Mouse (Mus musculus) neural tube, embryonic 14.5 days (tissue): ENCODE data around the gene Leng9. TPM values are rescaled to one million over a fixed set of nuclear protein-coding genes. Genes with fewer than 3 reads are reported as not detected.

ENCODE experiments used
- ATAC-seq: fragments of 200-750 bp; cut with Nextera tagmentation; 2 replicates; pipeline ENCODE4 v1.8.0; 2017; ENCODE audit warnings: low read depth, mild to moderate bottlenecking, moderate TSS enrichment, moderate library complexity
- H3K27ac ChIP-seq: fragments of 300-500 bp; sonication (generic); 2 replicates; pipeline ENCODE4 v1.5.1; 2014; ENCODE audit warnings: low read depth, mild to moderate bottlenecking, control low read depth, low read length, moderate library complexity, mixed read lengths
- H3K27me3 ChIP-seq: fragments of 300-500 bp; sonication (generic); 2 replicates; pipeline ENCODE4 v1.6.1; 2014; ENCODE audit warnings: low read length; ENCODE audit not compliant: control insufficient read depth, insufficient read depth
- H3K36me3 ChIP-seq: fragments of 300-500 bp; sonication (generic); 2 replicates; pipeline ENCODE4 v1.6.1; 2014; ENCODE audit warnings: low read length, mixed read lengths; ENCODE audit not compliant: control insufficient read depth, insufficient read depth
- H3K4me1 ChIP-seq: fragments of 300-500 bp; sonication (generic); 2 replicates; pipeline ENCODE4 v1.6.1; 2014; ENCODE audit warnings: low read length; ENCODE audit not compliant: control insufficient read depth, insufficient read depth
- H3K4me2 ChIP-seq: fragments of 300-500 bp; sonication (generic); 2 replicates; pipeline ENCODE4 v1.6.1; 2014; ENCODE audit warnings: mild to moderate bottlenecking, low read depth, low read length, control low read depth
- H3K4me3 ChIP-seq: fragments of 300-500 bp; sonication (generic); 2 replicates; pipeline ENCODE4 v1.5.1; 2014; ENCODE audit warnings: low read depth, low read length, control low read depth, mixed read lengths
- H3K9ac ChIP-seq: fragments of 300-500 bp; sonication (generic); replicated peaks from 2 replicates; pipeline ENCODE4 v1.6.1; 2014; ENCODE audit warnings: low read depth, mild to moderate bottlenecking, control low read depth, low read length, mixed read lengths
- H3K9me3 ChIP-seq: fragments of 300-500 bp; sonication (generic); 2 replicates; pipeline ENCODE4 v1.6.1; 2016; ENCODE audit warnings: low read length; ENCODE audit not compliant: control insufficient read depth
- WGBS: fragments of 180-500 bp; shearing (Covaris S2); extraction: QIAGEN DNeasy Blood & Tissue Kit; methylation state at CpG from one replicate; pipeline ENCODE4 v1.1.7; 2014; 5-methylcytosine and 5-hydroxymethylcytosine counted together
- polyA plus RNA-seq: library from polyadenylated mRNA; unstranded; fragments of >200 nt; fragmentation: Nextera tagmentation; extraction: Ambion mirVana; gene quantifications from 2 replicates; pipeline ENCODE4 v1.2.1, GENCODE M21; 2014

Gene Leng9
- polyA plus RNA-seq, 1 experiment from 2014 or later = 4.6 TPM

- peak overlapping the region; percentile 89; the same call in 1 of the 2 replicates for H3K4me2 ChIP-seq
- H3K9ac ChIP-seq = no peak overlapping the region
- no peaks in the 10 kb centered on the region for H3K27me3 ChIP-seq
- peaks cover 46% of the 10 kb centered on the region for H3K36me3 ChIP-seq
- WGBS = 95% methylated on average over 7 of the region's 7 CpGs
- no peak overlapping the region for H3K27ac ChIP-seq
- ATAC-seq = no peak
- no peaks in the 10 kb centered on the region for H3K9me3 ChIP-seq
- H3K4me1 ChIP-seq = peaks cover 9% of the 10 kb centered on the region
- no peak overlapping the region for H3K4me3 ChIP-seq
Measured at GRCm38 (mm10) chr7:4138671-4139070, 11.5 kb downstream of the Leng9 start.

GRCm38 (mm10) chr7:4138181-4138580 is 12.0 kb downstream of the Leng9 start:
- H3K9me3 ChIP-seq = no peaks in the 10 kb centered on the region
- H3K4me2 ChIP-seq = peak overlapping the region; percentile 89
- no peak for ATAC-seq
- no peaks in the 10 kb centered on the region for H3K27me3 ChIP-seq
- 92% methylated on average over 2 of the region's 2 CpGs for WGBS
- peaks cover 9% of the 10 kb centered on the region for H3K4me1 ChIP-seq
- H3K27ac ChIP-seq = no peak overlapping the region
- H3K4me3 ChIP-seq = peak overlapping the region; percentile 70; the same call in 1 of the 2 replicates
- H3K36me3 ChIP-seq = peaks cover 42% of the 10 kb centered on the region
- no peak overlapping the region; the same call in 1 of the 2 replicates for H3K9ac ChIP-seq

- Histone ChIP-seq H3K27me3 (no peaks in the 10 kb centered on the region), H3K4me3 (peak overlapping the region; percentile 70), H3K27ac (peak overlapping the region; percentile 96), H3K36me3 (peaks cover 37% of the 10 kb centered on the region), H3K4me1 (peaks cover 9% of the 10 kb centered on the region), H3K9me3 (no peaks in the 10 kb centered on the region), H3K9ac (peak overlapping the region; percentile 70), H3K4me2 (peak overlapping the region; percentile 89)
- WGBS = 59% methylated on average over 3 of the region's 3 CpGs
- no peak for ATAC-seq
Measured at GRCm38 (mm10) chr7:4137746-4138145, 12.4 kb downstream of the Leng9 start.

DNA sequence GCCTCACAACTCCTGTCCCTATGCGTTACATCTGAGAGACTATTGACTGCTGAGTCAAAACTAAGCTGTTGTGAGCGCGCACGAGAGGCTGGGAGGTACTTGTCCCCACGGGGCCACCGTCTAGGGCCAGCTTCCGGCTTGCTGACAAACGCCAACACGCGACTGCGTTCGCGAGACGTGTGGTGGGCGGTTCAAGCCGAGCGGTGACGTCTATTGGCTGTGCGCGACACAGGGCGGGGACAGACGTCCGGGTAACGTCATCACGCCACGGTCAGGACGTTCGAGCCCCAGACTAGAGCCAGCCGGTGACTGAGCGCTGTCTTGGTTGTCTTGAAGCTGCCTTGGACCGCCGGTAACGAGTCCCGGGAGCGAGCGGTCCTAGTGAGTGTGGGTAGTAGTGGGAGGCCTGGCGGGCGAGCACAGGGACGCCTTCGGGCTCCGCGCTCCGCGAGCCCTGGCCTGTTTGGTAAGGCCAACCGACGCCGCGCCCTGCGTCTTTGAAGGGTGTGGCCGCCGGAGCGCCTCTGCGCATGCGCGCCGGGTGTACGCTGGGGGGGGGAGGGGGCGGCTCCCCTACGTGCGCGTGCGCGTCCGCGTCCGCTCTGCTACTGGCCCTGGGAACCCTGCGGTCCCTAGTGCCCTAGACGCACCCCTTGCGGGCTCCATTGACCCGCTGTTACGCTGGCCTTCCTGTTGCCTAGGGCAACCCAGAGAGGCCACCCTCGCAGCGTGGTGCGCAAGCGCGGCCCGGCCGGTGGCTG is 13.2 kb downstream of the Leng9 start, which contains the start of gene Leng8:
Gene Leng8, plus strand, starts transcription at position 269 of the 761 bp plus-strand sequence.
- Histone ChIP-seq H3K4me1 (peaks cover 9% of the 10 kb centered on the region), H3K4me2 (peak within 1 kb of the TSS; percentile 89), H3K9me3 (no peaks in the 10 kb centered on the region), H3K27me3 (no peaks in the 10 kb centered on the region), H3K27ac (peak within 1 kb of the TSS; percentile 96), H3K4me3 (peak within 1 kb of the TSS; percentile 70), H3K36me3 (peaks cover 29% of the 10 kb centered on the region), H3K9ac (peak within 1 kb of the TSS; percentile 70)
- peak; percentile 99 for ATAC-seq
- WGBS = under 1% methylated on average over 72 of the region's 78 CpGs

DNA sequence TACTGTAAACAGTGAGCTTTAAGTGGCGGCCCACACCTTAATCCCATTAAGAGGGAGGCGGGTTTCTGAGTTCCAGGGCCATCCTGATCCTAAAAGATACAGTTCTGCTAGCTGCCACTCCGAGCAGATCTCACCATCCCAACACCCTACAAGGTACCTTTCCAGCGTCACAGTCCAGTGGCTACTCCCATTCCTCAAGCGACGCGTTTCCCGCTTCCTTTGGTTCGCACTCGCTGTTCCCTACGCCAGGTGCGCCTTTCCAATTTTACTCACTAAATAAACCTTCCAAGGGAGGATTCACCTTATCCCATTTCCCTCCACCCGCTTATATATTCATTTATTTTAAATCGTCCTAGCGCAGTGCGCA is 13.8 kb downstream of the Leng9 start:
- Histone ChIP-seq H3K9ac (peak overlapping the region; percentile 46; the same call in 1 of the 2 replicates), H3K4me3 (peak overlapping the region; percentile 70), H3K4me1 (peaks cover 14% of the 10 kb centered on the region), H3K27ac (peak overlapping the region; percentile 96), H3K9me3 (no peaks in the 10 kb centered on the region), H3K27me3 (no peaks in the 10 kb centered on the region), H3K4me2 (peak overlapping the region; percentile 54), H3K36me3 (peaks cover 24% of the 10 kb centered on the region)
- ATAC-seq = peak; percentile 45
- under 1% methylated on average over 16 of the region's 16 CpGs for WGBS

DNA sequence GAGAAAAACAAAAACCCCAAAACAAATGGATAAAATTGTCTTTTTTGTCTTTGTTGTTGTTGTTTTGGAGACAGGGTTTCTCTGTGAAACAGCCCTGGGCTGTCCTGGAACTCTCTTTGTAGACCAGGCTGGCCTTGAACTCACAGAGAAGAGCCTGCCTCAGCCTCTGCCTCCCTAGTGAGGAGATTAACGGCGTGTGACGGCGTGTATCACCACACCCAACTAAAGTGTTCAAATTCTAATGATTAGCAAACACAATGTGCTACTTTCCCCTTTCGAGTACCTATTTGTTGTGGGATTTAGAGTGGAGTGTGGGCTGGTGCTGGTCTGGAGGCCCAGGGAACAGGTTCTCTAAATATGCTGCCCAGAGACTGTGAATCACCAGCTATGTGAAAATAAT is 15.3 kb downstream of the Leng9 start:
- Histone ChIP-seq H3K27ac (no peak overlapping the region), H3K9ac (no peak overlapping the region), H3K4me3 (no peak overlapping the region), H3K4me1 (peaks cover 15% of the 10 kb centered on the region), H3K9me3 (no peaks in the 10 kb centered on the region), H3K36me3 (peaks cover 11% of the 10 kb centered on the region), H3K27me3 (no peaks in the 10 kb centered on the region), H3K4me2 (no peak overlapping the region)
- WGBS = 84% methylated on average over 5 of the region's 5 CpGs
- no peak for ATAC-seq

GRCm38 (mm10) chr7:4132998-4133397 is 17.2 kb downstream of the Leng9 start:
- H3K27ac ChIP-seq = 0 out of 2 replicates have a peak overlapping the region, but pooled peaks have one; percentile 28

DNA sequence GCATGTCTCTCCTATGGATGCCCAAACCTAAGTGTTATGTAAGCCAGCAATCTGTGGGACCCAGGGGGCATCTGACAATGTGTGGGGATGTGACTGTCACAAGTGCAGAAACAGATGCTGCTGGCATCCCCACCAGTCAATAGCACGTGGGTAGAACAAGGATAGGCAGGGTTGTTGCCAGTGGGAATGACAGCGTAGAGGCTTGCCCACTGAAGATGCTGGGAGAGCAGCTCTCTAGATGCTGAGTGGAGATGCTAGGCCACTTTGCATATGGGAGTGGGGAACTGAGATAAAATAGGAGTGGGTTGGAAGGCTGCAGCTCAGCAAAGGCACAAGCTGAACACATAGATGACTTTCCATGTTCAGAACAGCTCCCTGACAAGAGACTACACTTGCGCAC is 17.6 kb downstream of the Leng9 start:
- Histone ChIP-seq H3K36me3 (0 out of 2 replicates have a peak, but pooled peaks cover 3% of the 10 kb centered on the region), H3K4me3 (no peak overlapping the region), H3K27me3 (no peaks in the 10 kb centered on the region), H3K4me1 (peaks cover 6% of the 10 kb centered on the region; the same call in 1 of the 2 replicates), H3K27ac (no peak overlapping the region), H3K9ac (no peak overlapping the region), H3K4me2 (no peak overlapping the region), H3K9me3 (no peaks in the 10 kb centered on the region)
- WGBS = 91% methylated on average over 3 of the region's 3 CpGs
- no peak for ATAC-seq

More at GRCm38 (mm10) chr7:4132998-4133397, 17.2 kb downstream of the Leng9 start:
- H3K4me3 ChIP-seq = no peak overlapping the region
- no peak overlapping the region for H3K9ac ChIP-seq
- 81% methylated on average over 7 of the region's 7 CpGs for WGBS
- ATAC-seq = no peak
- H3K36me3 ChIP-seq = 0 out of 2 replicates have a peak, but pooled peaks cover 3% of the 10 kb centered on the region
- H3K27me3 ChIP-seq = no peaks in the 10 kb centered on the region
- no peak overlapping the region for H3K4me2 ChIP-seq
- H3K4me1 ChIP-seq = peaks cover 10% of the 10 kb centered on the region
- no peaks in the 10 kb centered on the region for H3K9me3 ChIP-seq

GRCm38 (mm10) chr7:4131964-4132363 is 18.2 kb downstream of the Leng9 start:
- Histone ChIP-seq H3K27ac (peak overlapping the region; percentile 57), H3K4me1 (0 out of 2 replicates have a peak, but pooled peaks cover 5% of the 10 kb centered on the region), H3K9ac (no peak overlapping the region; the same call in 1 of the 2 replicates), H3K9me3 (no peaks in the 10 kb centered on the region), H3K27me3 (no peaks in the 10 kb centered on the region), H3K36me3 (0 out of 2 replicates have a peak, but pooled peaks cover 3% of the 10 kb centered on the region), H3K4me3 (no peak overlapping the region), H3K4me2 (no peak overlapping the region)
- ATAC-seq = no peak
- 87% methylated on average over 8 of the region's 8 CpGs for WGBS
